Mouse (Mus musculus) MEL-GATA-1-ER (cell line): ENCODE measurements around the gene E2f3.

Source experiments
- DNase-seq: peaks from one replicate; pipeline ENCODE4 v3.0.0-alpha.2; 2012; ENCODE audit warnings: low read depth; ENCODE audit errors: extremely low read depth

Gene E2f3

DNA sequence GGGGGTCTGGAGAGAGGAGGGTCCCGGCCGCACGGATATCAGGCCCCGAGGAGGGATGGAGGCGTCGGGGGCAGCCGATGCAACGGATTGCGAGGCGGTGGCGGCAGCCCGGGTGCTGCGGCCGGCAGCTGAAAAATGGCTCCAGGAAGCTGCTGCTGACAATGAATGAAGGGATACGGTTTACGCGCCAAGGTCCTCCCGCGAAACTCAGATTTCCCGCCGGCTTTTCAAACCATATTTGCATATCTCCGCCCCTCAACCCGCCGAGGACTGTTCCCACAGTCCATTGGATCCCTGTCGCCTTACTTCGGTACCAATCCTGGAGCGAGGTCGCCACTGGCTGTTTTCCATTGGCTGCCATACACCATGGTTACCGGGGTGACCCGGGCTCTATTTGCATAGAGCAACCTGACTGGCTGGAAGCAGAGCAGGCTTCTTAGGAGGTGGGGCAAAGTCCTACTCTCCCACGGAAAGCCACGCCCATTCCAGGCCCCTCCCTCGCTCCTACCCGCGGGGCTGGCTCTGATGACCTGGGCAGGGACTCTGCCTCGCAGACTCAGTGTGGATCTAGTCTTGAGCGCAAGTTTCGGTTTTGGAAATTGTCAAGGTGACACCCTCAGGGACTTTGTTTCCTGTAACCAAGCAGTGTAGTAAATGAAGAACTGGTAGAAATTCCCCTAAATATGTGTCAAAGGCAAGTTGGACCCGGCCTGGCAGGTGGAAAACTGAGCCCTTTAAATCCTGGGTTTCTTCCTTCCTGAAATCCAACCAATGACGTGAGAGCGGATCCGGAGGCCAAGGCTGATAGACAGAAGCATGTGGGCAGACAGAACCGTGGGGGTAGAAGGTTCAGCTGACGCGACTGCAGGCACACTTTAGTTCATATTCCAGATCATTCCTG, at the start of gene E2f3:
E2f3 (minus strand) TSS at position 209 of the 901 bp plus-strand sequence.
- DNase-seq = peak; percentile 99

DNA sequence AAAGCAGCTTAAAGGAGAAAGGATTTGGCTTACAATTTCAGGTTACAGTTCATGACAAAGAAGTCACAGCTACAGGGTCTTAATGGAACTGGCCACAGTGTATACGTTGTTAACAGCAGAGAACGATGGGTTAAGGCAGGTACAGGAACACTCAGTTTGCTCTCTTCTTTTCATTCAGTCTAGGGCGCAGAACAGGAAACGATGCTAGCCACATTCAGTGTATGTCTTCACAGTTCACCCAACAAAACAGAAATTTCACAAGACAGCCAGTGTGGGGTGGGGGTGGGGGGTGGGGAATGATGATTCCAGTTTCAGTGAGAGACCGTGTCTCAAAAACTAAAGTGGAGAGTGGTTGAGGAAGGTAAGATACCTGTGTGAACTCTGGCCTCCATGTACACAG, 48.7 kb upstream of the E2f3 start:
- DNase-seq = no peak

DNA sequence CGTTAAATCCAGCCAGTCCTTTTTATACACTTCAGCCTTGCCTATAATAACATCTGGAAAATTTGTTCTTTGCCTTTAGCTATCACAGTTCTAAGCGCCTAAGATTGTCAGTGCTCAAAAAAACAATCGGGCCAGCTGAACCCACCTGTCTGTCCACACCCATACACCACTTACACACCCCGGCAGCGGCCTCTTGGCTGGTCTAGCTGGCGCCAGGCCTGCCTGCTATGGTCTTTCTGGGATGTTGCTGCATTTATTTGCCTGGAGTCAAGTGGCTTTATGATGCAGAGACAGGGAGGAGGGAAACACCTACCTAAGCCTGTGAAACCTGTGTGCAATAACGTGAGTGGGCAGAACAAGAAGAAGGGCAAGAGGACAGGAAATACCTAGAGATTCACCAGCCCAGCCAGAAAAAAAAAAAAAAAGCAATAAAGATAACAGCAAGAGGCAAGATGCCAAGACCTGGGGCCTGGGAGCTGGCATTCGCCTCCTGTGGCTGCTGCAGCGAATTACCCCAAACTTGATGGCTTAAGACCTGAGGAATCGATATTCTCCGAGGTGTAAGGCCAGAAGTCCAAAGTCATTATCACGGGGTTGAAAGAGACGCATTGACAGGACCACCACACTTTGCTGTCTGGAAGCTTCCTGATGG, 45.9 kb upstream of the E2f3 start:
- DNase-seq = no peak

DNA sequence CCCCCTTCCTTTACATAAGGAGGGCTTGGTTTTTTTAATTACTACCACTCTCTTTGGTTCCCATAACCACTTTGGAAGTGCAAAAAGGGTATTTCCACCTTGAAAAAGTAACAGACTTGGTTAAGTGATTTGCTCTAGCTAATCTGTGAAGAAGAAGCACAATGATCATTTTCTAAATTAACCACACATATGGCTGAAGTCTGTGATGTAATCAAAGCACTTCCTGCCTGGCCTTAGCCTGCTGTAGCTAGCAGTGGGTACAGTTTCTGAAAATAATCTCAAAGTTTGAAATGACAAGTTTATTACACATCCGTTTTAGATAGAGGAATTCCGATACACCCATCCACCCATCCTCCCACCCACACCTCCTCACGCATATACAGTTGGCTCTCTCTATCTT, 42.0 kb upstream of the E2f3 start:
- no peak for DNase-seq

- no peak for DNase-seq
Measured at GRCm38 (mm10) chr13:30022487-30022886, 36.6 kb upstream of the E2f3 start.

DNA sequence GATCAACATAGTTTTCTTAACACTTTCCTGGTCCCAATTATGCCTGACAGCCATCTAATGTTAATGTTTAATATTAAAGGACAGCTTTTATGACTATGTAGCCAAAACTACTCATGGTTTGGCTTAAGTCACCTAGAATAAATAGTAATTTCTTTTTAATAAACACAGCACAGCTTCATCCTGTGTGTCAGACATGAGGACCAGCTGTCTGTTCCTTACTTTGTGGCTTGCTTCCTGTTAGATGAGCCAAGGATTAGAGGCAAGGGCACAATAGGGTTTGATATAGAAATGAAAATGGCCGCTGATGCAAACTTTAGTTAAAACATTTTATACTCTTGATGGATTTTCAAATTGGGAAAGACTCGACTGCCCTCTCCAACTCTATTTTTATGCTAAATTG, 32.7 kb upstream of the E2f3 start:
- DNase-seq = no peak

- no peak for DNase-seq
Measured at GRCm38 (mm10) chr13:30017611-30018010, 31.7 kb upstream of the E2f3 start.

DNA sequence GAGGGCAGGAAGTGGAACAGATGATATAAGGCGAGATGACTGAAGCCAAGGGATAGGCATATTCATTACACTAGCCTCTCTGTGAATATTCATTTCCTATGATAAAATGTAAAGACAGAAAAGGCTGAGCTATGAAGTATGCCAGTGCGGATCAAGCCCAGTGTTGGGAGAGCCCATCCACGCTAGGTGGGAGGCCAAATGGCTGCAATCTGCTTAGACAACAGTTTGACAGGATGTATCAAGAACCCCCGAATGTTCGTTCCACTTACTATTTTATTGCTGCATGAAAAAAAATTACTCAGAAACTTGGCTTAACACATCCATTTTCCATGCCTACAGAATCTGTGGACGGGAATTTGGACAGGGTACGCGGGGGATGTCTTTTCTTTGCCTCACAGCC, 28.7 kb upstream of the E2f3 start:
- no peak for DNase-seq

GRCm38 (mm10) chr13:30012226-30012625, 26.4 kb upstream of the E2f3 start:
- DNase-seq = no peak

GRCm38 (mm10) chr13:30008738-30009137, 22.9 kb upstream of the E2f3 start:
- DNase-seq = no peak

GRCm38 (mm10) chr13:30005422-30005821, 19.6 kb upstream of the E2f3 start:
- DNase-seq = no peak

DNA sequence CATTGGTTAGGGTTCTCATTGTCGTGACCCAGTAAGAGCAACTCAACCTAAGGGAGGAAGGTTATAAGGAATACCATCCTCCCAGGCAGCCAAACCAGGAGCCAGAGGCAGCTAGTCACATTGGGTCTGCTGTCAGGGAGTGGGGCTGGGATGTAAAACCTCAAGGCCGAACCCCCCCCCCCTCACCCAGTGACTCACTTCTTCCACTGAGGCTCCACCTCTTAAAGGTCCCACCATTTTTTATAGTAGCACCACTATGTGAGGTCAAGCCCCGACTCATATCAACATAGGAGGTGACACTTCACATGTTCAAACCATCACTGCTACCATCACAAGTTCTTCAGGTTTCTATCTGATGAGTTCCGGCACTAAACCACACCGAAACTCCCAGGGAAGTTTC, 19.0 kb upstream of the E2f3 start:
- DNase-seq = no peak

DNA sequence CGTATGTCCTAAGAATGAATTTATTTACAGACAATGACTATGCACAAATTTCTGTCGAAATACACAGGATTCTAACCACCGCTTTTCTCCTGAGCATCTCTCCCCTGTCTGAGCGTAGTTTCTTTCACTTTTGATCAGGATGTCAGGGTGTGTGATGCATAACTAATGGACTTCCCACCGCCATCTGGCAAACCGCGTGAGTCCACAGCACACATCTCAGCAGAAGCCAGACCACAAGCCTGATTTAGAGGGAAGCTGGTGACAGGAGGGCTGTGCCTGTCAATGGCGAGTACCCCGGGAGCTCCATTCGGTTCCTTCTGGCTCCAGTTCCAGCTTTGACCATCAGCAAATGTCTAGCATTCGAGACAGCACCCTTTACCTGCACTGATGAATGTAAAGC, 17.3 kb upstream of the E2f3 start:
- no peak for DNase-seq

GRCm38 (mm10) chr13:30001041-30001440, 15.2 kb upstream of the E2f3 start:
- no peak for DNase-seq

DNA sequence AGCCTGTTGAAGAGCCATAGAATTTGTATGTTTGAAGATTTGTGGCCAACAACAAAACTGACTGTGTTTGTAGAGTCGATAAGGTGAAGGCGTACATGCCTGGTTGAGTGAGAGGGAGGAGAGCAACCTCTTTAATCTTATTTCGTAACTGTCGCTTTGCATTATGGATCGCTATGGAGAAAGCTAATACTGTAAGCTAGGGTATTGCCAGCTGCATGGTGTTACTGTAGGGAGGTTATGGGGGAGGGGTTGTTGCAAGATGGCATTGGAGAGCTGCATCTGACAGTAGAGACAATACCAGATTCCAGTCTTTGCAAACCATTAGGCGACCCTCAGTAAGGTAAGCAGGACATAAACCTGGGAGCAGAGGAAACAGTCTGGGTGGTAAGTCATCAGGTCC, 2.1 kb upstream of the E2f3 start:
- DNase-seq = no peak

GRCm38 (mm10) chr13:29986756-29987120, 875 bp upstream of the E2f3 start:
- no peak for DNase-seq

GRCm38 (mm10) chr13:29985101-29985854, 585 bp downstream of the E2f3 start:
- DNase-seq = no peak

DNA sequence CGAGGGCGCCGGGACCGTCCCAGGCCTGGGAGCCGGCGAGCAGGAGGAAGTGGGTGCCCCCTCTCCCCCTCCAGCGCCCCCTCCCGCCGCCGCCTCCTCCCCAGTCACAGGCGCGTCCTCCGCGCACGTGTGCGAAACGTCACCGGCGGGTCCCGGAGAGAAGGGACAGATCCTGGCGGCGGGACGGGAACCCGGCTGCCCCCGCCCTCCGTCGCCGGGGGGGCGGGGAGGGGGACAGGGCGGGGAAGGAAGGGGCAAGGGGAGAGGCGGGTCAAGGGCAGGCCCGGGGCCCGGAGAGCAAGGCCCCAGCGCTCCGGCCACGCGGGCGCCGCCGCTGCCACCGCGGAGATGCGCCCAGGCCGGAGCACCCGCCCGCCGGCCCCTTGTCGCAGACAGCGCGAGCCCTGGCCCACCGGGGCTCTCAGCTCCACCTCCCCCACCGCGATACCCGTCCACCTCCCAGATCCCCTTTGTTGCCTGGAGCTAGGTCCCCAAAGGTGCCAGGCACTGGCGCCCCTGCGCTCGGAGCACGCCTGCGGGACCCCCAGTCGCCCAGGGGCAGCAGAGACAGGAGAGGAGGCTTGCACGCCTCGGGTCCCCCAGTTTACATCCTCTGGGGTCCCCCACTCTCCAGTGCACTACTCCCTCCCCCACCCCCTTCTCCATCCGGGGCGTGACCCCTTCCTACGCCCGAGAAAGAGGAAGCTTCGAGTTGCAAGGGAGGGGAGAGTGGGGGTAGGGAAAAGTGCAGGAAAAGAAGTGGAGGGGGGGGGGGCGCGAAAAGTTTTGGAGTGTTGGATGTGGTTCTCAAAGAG, 1.4 kb downstream of the E2f3 start:
- peak; percentile 70 for DNase-seq

GRCm38 (mm10) chr13:29983523-29984191, 2.2 kb downstream of the E2f3 start:
- DNase-seq = no peak

GRCm38 (mm10) chr13:29983037-29983436, 2.8 kb downstream of the E2f3 start:
- no peak for DNase-seq

DNA sequence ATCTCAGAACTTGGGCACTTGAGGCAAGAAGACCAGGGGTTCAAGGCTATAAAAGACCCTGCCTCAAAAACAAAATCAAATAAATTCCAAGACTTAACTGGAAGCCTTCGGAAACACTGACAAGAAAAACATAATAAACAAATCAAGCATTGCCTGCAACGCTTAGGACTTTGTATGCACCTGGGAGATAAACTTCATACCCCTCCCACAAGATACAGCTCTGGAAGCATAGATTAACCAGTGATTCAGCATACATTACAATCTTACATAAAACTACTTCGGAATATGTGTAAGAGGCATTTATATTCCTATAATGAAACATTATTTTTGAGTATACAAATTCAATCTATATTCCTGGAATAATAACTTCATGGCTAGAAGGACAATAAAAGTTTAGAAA, 3.5 kb downstream of the E2f3 start:
- DNase-seq = no peak
